Mouse (Mus musculus) frontal cortex, postnatal 36 days (tissue): ENCODE data around the gene Tnfrsf18.

ENCODE experiments used
- DNase-seq, 2 experiments: peaks; one replicate each; pipeline ENCODE4 v3.0.0; 2022; ENCODE audit warnings: low spot score in 2 of 2

Tnfrsf18 gene

GRCm38 (mm10) chr4:156032856-156033255, 6.9 kb downstream of the Tnfrsf18 start:
- no peak for DNase-seq

- no peak for DNase-seq
Observed at GRCm38 (mm10) chr4:156033476-156034119, 7.6 kb downstream of the Tnfrsf18 start.

GRCm38 (mm10) chr4:156034301-156034700, 8.3 kb downstream of the Tnfrsf18 start:
- no peak for DNase-seq

GRCm38 (mm10) chr4:156034901-156035300, 8.9 kb downstream of the Tnfrsf18 start:
- DNase-seq = no peak

GRCm38 (mm10) chr4:156044754-156045153, 18.8 kb downstream of the Tnfrsf18 start:
- DNase-seq = no peak

DNA sequence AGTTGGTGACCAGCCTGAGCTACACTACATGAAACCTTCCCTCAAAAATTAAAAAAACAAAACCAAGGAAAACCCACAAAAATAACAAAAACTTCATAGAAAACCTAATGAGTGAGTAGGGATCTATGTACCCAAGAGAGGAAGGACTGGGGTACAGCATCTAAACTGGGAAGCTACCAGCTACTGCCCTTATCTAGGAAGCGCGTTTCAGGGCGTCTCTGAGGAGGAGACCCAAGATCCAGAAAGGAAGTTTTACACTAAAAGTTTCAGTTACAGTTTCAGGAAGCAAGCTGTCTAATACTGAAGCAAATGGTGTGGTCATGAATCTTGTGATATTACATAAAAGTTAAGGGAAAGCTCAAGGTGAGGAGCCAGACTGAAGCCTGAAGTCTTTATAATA, 23.8 kb downstream of the Tnfrsf18 start:
- DNase-seq = no peak

DNA sequence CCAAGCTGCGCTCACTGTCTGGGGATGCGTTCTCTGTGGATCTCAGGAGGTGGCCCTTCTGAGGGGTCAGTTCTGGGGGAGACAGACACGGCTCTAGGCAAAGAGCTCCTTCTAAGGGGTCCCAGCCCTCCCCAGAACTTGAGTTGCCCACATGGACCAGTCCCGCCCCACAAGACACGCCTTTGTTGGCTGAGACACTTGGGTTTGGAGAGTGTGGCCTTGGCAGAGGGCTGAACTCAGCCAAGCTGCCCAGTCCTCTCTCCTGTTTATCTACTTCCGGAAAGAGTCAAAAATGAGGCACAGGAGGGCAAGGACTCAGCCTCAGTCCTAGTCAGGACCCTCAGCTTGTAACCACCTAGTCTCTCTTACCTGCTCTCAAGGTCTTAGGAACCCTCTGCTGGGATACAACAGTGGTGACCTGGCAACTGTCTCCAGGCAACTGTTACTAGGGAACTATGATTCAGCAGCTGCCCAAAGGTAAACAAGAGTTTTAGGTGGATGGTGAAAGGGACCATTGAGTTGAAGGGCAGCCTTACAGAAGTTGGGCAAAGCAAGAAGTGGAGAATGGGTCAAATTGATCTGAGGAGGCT, 24.5 kb downstream of the Tnfrsf18 start:
- DNase-seq = no peak

- no peak for DNase-seq
Observed at GRCm38 (mm10) chr4:156053113-156053512, 27.1 kb downstream of the Tnfrsf18 start.

- DNase-seq = no peak
Observed at GRCm38 (mm10) chr4:156054130-156054529, 28.2 kb downstream of the Tnfrsf18 start.

DNA sequence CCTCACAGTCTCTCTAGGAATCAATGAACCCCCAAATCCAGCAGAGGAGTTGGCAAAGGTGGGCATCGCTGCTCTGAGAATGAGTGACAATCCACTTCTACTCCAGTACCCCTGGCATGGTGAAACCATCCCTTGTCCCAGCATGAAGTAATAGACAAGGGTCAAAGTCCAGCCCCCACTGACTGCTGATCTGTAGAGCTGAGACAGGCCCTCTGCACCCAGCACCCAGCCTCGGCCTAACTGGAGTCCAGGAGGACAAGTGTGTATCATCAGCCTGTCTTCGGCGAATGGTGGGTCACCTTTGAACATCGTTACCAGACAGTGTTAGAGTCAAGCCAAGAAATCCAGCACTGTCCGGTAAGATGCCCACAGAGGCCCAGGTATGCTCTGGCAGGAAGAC, 28.6 kb downstream of the Tnfrsf18 start:
- DNase-seq = no peak

DNA sequence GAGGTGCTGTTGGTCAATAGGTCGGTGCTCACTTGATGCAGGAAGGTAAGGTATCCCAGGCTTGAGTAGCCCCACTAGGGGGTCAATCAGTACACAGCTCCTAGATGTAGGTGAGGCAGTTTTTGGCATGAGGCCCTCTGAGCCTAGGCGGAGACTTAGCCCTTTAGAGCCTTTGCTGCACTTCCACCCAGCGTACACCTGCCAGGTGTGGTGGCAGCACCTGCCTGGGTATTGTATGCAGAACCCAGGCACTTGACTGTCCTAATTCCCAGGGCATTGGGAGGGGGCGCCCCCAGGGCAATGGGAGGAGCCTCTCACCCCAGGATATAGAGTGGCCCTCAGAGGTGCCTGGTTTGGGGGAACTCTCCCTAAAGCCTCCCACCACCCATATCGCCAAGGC, 29.2 kb downstream of the Tnfrsf18 start:
- no peak for DNase-seq

GRCm38 (mm10) chr4:156057702-156058101, 31.7 kb downstream of the Tnfrsf18 start:
- DNase-seq = no peak

- no peak for DNase-seq
Observed at GRCm38 (mm10) chr4:156058826-156059225, 32.9 kb downstream of the Tnfrsf18 start.

- no peak for DNase-seq
Observed at GRCm38 (mm10) chr4:156059261-156059660, 33.3 kb downstream of the Tnfrsf18 start, which contains the start of gene Ttll10. TSS of gene Ttll10 (minus strand) at chr4:156059414.

DNA sequence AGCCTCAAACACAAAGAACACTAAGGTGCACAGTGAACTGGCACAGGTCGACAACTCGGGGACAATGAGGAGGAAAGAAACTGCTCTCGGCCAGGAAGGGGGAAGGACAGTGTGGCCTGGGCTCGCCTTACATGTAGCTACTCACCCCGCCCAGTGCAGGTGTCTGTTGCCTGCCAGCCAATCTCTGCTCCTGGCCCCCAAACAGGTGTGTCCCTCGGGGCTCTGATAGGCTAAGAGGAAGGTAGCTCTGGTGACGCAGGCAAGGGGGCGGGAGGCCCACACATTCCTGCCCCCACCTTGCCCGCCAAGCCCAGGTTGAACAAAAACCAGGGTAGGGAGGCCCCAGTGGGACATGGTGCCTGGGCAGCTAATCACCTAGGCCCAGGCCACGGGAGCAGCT, 33.7 kb downstream of the Tnfrsf18 start:
- no peak for DNase-seq

DNA sequence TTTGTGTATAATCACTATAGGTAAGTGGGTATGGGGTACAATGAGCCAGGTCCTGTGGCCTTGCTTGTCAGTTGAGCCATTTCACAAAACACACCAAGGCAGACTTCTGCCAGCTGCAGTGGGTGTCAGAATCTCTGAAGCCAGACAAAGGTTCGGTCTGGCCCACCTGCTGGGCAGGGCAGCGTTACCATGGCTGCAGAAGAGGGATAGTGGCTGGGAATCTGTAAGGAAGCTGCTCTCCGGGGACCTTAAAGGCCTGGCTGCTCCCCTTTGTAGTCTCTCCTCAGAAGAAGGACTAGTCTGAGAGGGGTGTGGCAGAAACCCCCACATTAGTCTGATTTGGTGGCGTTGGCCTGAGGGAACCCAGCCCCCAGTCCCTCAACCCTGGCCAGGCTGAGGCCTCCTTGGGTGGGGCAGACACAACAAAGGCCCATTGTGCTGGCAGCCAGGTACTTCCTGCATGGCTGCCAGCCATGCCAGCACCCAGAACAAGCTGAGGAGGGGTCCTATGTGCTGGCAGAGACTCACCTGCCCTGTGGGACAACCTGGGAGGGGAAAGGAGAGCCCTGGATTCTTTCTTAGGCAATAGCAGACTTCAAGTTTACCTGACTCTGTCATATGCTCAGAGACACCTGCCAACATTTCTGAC, 38.0 kb downstream of the Tnfrsf18 start:
- no peak for DNase-seq

- DNase-seq = no peak
Observed at GRCm38 (mm10) chr4:156064510-156064897, 38.5 kb downstream of the Tnfrsf18 start.

DNA sequence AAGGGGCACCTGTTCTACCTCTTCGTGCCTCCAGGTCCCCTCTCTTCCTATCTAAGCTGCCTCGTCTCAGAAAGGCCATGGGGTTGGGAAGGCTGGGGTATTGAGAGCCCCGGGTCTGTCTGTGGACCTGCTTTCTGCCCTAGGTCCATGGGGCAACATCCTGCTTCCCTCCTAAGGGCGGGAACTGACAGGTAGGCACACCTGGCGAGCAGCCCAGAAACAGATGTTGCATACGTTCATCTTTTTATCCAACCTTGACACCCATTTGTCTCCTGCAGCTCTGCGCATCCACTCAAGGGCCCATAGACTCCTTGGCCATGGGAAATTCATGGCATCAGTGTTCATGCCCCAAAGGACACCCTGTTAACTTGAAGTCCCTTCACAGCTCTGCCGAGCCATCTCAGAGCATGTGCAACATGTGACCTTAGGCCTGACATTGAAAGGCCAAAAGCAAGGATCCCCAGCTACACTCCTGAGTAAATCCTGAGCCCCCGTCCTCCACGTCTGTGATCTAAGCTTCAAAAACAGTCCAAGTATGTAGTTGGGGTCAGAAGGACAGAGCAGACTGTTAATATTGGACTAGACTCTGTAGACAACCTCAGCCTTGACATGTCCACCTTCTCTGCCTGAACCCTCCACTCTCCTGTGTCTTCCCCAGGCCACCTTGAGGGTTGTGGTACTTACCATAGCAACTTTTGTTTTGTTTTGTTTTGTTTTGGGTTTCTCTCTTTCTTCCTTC, 39.4 kb downstream of the Tnfrsf18 start:
- no peak for DNase-seq

DNA sequence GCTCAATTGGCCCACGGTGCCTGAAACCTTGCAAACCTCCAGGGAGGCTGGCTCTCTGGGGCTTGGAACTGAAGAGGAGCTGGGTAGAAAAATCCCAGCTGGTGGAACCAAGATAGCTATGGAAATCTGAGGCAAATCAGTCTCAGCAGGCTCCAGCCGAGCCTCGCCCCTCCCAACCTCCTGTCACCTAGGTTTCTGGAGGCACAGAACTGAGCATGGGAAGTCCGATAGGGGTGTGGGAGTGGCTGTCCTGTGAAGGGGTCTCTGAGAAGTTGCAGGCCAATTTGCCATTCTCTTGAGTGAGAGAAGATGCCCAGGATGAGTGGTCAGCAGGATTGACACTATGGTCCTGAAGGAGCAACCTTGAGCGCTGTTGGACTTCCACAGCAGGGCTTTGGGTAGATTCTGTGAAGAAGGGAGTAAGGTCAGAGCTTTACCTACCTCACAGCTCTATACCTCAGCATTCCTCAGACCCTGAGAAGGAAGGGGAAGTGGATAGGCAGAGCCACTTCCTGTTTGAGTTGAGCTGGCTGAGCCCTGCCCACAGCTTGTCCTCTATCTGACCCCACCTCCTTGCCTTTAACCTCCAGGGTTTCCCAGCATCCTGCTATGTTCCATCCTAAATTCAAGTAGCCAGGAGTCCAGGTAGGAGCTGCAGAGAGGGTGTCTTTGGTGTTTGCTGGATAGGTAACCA, 41.4 kb downstream of the Tnfrsf18 start:
- no peak for DNase-seq

GRCm38 (mm10) chr4:156069701-156070100, 43.7 kb downstream of the Tnfrsf18 start:
- DNase-seq = no peak

GRCm38 (mm10) chr4:156070276-156070675, 44.3 kb downstream of the Tnfrsf18 start:
- DNase-seq = no peak

DNA sequence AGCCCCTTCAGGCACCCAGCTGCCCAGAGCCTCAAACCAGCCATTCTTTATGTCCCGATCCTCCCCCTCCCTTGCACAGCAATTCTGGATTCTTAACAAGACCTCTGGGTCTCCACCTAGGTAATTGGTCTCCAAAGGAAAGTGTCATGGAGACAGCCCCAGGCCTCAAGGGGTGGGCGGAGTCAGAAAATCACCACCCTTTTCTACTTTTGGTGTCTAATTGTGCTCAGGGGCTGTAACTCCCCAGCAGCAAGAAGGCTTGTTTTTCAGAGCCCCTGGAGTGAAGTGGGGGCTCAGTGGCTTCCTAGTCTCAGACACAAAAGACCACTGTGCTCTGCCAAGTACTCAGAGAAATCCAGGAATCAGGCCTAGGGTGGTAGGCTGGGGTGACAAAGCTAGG, 44.8 kb downstream of the Tnfrsf18 start:
- no peak for DNase-seq
